Mouse (Mus musculus) cortical plate, adult 2 months (tissue): Measurements from ENCODE around the gene Sardh.

Source experiments
- CTCF ChIP-seq: fragments of 200-500 bp; IDR thresholded peaks from 2 replicates; pipeline ENCODE4 v1.5.1; 2011; ENCODE audit warnings: mild to moderate bottlenecking, control low read depth, low read length; ENCODE audit not compliant: insufficient read depth; ENCODE audit errors: extremely low read depth
- POLR2A ChIP-seq: fragments of 200-500 bp; IDR thresholded peaks from 2 replicates; pipeline ENCODE4 v1.6.1; 2011; ENCODE audit warnings: mild to moderate bottlenecking, low read length, control low read depth; ENCODE audit not compliant: insufficient read depth; ENCODE audit errors: extremely low read depth

- TF ChIP-seq CTCF (no peak), POLR2A (no peak)
Observed at GRCm38 (mm10) chr2:27161526-27161925, 86.6 kb downstream of the Sardh start.
